Mouse (Mus musculus) retina, embryonic 14.5 days (tissue): Measurements from ENCODE around the gene Fbxl17.

Source experiments
- DNase-seq: peaks from one replicate; pipeline ENCODE4 v3.0.0-alpha.2; 2015; ENCODE audit warnings: low spot score

Gene Fbxl17

GRCm38 (mm10) chr17:63326227-63326626 lies 173.6 kb downstream of the Fbxl17 start:
- no peak for DNase-seq

GRCm38 (mm10) chr17:63324672-63325071 lies 175.1 kb downstream of the Fbxl17 start:
- no peak for DNase-seq

GRCm38 (mm10) chr17:63324039-63324438 lies 175.8 kb downstream of the Fbxl17 start:
- peak; percentile 81 for DNase-seq

- no peak for DNase-seq
These were observed 177.0 kb downstream of the Fbxl17 start for GRCm38 (mm10) chr17:63322846-63323245.

GRCm38 (mm10) chr17:63321290-63321689 lies 178.5 kb downstream of the Fbxl17 start:
- no peak for DNase-seq

- no peak for DNase-seq
These were observed 182.3 kb downstream of the Fbxl17 start for GRCm38 (mm10) chr17:63317518-63317917.

- DNase-seq, result peak; percentile 22
These were observed 184.0 kb downstream of the Fbxl17 start for GRCm38 (mm10) chr17:63315646-63316480.

- no peak for DNase-seq
These were observed 187.0 kb downstream of the Fbxl17 start for GRCm38 (mm10) chr17:63312804-63313203.

- no peak for DNase-seq
These were observed 187.5 kb downstream of the Fbxl17 start for GRCm38 (mm10) chr17:63312330-63312729.

- no peak for DNase-seq
These were observed 188.2 kb downstream of the Fbxl17 start for GRCm38 (mm10) chr17:63311613-63312012.

GRCm38 (mm10) chr17:63310021-63310420 lies 189.8 kb downstream of the Fbxl17 start:
- no peak for DNase-seq

GRCm38 (mm10) chr17:63303862-63304261 lies 196.0 kb downstream of the Fbxl17 start:
- DNase-seq, result no peak

- DNase-seq, result no peak
These were observed 197.9 kb downstream of the Fbxl17 start for GRCm38 (mm10) chr17:63301822-63302393.

- no peak for DNase-seq
These were observed 204.3 kb downstream of the Fbxl17 start for GRCm38 (mm10) chr17:63295471-63295870.

- DNase-seq, result no peak
These were observed 204.9 kb downstream of the Fbxl17 start for GRCm38 (mm10) chr17:63294961-63295360.

- DNase-seq, result no peak
These were observed 205.8 kb downstream of the Fbxl17 start for GRCm38 (mm10) chr17:63293979-63294378.

- DNase-seq, result no peak
These were observed 210.4 kb downstream of the Fbxl17 start for GRCm38 (mm10) chr17:63289317-63289913.

- no peak for DNase-seq
These were observed 211.0 kb downstream of the Fbxl17 start for GRCm38 (mm10) chr17:63288850-63289249.

GRCm38 (mm10) chr17:63287413-63287812 lies 212.4 kb downstream of the Fbxl17 start:
- DNase-seq, result no peak

GRCm38 (mm10) chr17:63285265-63285939 lies 214.4 kb downstream of the Fbxl17 start:
- DNase-seq, result peak; percentile 48

- no peak for DNase-seq
These were observed 215.7 kb downstream of the Fbxl17 start for GRCm38 (mm10) chr17:63284074-63284473.

- no peak for DNase-seq
These were observed 217.8 kb downstream of the Fbxl17 start for GRCm38 (mm10) chr17:63282004-63282403.

- DNase-seq, result no peak
These were observed 218.8 kb downstream of the Fbxl17 start for GRCm38 (mm10) chr17:63280990-63281389.
